Mouse (Mus musculus) liver, adult 2 months (tissue): ENCODE results near the gene 1810043G02Rik.

Experiments used
- CTCF ChIP-seq: fragments of 200-500 bp; IDR thresholded peaks from 2 replicates; pipeline ENCODE4 v1.5.1; 2011; ENCODE audit warnings: low read depth, low read length, control low read depth
- POLR2A ChIP-seq: fragments of 200-500 bp; IDR thresholded peaks from 2 replicates; pipeline ENCODE4 v1.6.1; 2011; ENCODE audit warnings: low read length, control low read depth; ENCODE audit not compliant: insufficient read depth; ENCODE audit errors: extremely low read depth

GRCm38 (mm10) chr10:78018797-78019203 is 40.5 kb downstream of the 1810043G02Rik start:
- TF ChIP-seq POLR2A (no peak), CTCF (peak; percentile 96)
